Mouse (Mus musculus): ENCODE measurements around the gene Fut7.
A peak's percentile ranks its signal among the peaks of the same experiment; 100 is the strongest.

Gene Fut7

DNA sequence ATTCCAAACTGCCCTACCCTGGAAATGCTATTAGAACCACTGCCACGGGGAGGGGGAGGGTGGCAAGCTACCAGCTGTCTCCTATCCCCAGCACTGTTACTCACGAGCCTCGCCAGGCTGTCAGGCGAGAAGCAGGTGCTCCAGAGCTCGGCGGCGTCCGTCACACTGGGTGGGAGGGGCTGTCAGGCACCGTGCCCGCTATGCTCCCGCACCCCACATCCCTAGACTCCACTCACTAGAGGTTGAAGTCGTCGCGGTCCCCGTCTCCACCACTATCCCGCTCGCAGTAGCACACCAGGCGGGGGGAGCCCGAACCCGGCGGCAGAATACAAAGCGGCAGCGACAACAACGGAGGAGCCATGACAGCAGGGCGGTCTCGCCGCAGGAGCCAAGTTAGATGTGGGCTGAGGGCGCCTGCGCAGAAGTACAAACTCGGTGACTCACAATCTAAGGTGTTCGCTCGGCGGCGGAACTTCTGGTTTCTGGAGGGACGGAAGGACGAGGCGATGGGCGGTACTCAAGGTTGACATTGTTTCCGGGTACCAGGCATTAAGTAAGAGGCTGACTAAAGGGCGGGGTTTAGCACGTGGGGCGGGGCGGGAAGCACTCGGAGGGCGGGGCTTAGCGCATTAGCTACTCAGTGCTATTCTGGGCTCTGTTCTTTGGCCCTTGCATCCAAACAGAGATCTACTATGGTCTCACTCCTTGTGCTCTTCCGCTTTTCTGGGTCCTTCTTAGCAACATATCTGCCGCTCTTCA is 37.7 kb downstream of the Fut7 start, which contains the start of gene Paxx:
Gene Paxx (minus strand): TSS at position 544 of the 759 bp plus-strand sequence.
- peak; percentile 96 for DNase-seq

DNA sequence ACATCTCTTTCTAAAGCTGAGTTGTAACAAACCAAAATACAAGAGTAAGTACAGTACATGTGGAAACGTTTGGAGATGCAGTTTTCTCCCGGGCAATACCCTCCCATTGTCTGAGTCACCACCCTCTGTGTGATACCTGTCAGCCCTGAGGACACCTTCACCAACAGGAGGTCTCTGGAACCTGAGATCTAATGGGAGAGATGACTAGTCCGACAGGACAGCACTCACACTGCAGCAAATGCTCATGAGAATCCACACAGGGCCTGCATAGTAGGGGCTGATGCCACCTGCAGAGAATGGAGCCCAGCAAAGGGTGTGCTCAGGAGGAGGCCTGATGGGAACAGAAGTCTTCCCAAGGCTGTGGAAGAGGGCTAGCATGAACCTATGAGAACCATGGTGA is 38.3 kb downstream of the Fut7 start:
- DNase-seq, result no peak

DNA sequence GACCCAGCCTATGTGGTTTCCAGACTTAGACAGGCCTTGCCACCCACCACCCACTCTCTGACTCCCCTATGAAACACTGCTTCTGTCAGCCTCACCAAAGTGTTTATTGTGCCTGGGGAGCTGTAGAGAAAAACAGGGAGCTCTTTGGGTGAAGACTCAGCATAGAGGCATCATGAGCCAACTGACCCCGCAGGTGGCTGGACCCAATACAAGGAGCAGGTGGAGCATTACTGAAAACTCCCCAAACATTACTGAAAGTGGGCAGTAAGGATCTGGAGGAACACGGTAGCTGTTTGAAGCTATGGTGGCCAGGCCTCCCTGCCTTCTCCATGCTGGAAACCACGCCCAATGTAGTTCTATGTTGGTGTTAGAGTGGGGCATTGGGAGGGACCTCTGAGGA is 40.6 kb downstream of the Fut7 start:
- no peak for DNase-seq

DNA sequence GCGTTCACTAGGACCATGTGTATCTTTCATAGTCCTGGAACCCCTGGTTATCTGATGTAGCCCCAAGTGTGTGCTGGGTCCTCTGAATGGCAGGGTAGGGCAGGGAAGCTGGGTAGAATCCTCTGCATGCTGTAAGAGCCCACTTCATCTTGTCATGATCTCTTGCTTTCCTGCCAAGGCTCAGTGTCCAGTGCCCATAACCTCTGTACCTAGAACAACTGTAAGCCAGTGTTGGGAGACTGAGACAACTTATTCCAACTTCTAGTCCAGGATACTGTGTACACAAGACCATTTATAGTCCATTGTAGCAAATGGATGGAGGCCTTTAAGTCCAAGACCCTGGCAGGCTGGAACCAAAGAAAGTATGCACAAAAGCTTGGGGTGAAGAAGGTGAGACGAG is 42.2 kb downstream of the Fut7 start:
- DNase-seq, result no peak

DNA sequence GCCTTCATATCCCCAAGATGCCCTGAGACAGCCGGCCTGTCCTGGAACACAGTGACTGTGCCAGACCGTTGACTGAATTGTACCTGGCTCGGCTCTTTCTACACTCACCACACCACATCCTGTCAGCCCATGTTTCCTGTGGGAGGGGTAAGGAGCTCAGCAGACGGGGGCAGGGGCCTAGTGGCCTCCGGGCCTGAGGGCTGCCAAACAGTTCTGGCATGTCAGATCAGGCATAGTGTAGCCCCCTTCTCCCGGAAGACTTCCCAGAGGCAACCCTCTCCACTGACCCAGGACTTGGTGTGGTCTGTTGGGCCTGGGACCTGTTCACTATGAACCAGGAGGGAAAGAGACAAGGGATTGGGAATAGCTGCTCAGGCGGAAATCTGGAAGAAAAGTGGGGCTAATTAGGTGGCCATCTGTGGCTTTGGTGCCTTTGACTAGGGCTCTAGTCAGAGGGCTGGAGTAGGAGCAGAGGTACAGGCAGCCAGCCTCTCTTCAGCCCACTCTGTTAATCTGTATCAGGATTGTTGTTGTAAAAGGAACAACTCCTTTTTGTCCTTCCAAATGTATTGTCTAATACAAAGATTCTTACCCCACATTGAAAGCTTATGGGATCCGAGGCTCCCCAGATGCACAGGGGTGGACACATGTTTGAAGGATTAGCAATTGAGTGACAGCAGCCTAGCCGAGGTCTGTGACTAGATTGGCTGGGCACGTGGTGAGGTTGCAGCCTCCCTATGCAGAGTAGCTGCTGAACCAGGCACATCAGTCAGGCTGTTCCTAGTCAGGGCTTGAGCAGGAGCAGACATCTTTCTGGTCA is 43.0 kb downstream of the Fut7 start:
- peak; percentile 29 for DNase-seq

DNA sequence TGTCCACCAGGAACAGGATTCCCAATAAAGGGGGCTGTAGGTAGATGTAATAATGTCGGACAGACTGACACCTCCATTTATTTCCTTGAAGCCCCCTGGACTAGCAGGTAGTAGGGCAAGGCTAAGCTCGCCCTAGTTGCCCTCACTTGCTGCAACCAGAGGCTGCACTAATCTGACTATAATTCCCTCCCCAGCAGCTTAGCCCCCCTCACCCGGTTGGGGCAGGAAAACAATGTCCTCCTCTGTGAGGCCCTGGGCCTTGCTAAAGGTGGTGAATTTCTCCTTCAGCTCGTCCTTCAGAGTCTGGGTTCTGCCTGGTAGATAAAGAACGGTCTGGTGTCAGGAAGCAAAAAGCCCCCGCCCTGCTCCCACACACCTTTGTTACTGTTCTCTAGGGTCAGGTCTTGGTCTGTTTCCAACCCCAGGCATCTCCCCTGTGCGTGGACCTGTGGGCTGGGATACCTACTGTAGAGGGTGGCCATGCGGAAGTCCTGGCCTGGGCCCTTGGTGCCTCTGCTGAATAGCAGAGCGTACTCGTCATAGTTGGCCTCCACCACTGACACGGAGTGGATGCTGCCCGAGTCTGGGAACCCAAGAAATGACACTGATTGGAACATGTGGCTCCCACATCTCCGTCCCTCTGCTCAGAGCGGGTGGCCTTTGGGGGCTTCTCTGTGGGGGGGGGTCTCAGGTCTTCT is 44.7 kb downstream of the Fut7 start:
- DNase-seq, result no peak

DNA sequence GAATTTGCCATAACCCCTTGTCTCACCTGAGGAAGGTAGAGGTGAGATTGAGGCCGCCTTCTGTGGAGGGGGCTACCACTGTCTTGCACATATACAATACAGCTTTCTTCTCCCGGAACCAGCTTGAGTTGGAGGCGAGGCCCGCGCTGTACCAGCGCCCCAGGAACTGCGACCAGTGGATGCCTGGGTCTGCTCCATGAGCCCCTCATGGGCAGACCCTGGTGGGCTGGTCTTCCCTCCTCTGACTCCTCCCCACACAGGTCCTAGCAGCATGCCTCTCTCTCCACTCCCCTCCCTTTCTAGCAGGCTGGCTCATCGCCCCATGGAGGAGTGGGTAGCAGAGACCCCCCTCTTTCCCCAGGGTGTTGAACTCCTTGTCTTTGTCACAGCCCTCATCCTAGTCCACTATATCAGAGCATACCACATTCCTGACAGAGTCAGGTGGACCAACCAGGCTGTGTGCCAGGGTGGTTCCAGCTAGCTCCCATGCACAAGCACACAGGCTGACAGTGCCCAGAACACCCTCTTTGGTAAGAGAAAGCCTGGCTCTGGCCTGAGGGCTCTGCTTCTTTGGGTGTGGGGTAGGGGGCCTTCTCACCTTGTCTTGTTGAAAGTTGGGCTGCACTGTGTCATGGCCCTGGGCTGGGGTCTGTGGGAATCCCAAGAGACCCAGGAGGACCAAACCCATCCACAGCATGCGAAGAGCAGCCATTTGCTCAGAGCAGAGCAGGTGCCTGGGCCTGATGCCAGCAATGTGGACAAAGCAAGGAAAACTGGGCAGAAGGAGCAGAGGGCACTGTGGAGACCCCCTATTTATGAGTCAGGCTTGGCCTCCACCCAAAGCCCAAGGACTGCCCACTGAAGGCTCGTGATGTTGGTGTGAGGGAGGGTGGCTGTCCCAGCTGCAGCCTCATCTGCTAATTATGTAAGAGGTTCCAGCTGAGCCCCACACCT is 46.2 kb downstream of the Fut7 start:
- peak; percentile 32 for DNase-seq

DNA sequence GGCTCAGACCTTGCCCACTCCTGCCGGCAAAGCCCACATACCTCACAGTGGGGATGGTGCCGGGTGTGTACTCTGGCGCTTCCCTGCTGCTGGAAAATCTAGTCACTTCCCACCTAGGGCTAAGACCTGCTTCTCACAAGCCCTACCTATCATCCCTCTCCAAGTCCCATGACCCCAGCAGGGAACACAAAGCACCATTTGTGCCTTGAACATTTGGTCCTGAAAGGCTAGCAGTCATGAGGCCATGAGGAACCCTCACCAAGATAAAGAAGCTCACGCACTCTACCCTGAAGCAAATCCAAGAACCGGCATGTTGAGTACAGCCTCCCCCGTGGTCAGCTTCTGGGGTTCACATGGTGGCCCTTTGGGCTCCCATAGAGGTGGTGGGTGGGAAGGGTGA is 46.9 kb downstream of the Fut7 start, which contains the start of gene Ptgds:
Gene Ptgds (minus strand): TSS at position 78 of the 400 bp plus-strand sequence.
- DNase-seq, result no peak

DNA sequence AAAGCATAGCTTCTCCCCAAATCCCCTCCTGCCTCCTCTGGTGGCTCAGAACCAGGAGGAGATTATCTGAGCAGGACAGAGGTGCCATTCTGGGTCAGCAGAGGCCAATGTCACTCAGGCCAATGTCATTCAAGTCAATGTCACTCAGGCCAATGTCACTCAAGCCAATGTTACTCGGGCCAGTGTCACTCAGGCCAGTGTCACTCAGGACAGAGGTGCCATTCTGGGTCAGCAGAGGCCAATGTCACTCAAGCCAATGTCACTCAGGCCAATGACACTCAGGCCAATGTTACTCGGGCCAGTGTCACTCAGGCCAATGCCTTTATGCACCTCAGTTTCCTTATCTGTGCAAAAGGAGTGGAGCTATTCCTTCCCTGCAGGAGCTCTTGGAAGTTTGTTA is 49.5 kb downstream of the Fut7 start:
- DNase-seq, result no peak
